Mouse (Mus musculus) hindbrain, embryonic 13.5 days (tissue): ENCODE results near the gene Msl2. TPM values are rescaled to one million over a fixed set of nuclear protein-coding genes. Genes with fewer than 3 reads are reported as not detected.
A peak's percentile ranks its signal among the peaks of the same experiment; 100 is the strongest.

Experiments
- ATAC-seq: fragments of 200-750 bp; cut with Nextera tagmentation; 2 replicates; pipeline ENCODE4 v1.8.0; 2017; ENCODE audit warnings: moderate TSS enrichment; ENCODE audit not compliant: low FRiP score
- H3K27ac ChIP-seq: fragments of 300-500 bp; sonication (generic); 2 replicates; pipeline ENCODE4 v1.5.1; 2015; ENCODE audit warnings: inconsistent platforms, mild to moderate bottlenecking, moderate library complexity
- H3K27me3 ChIP-seq: fragments of 300-500 bp; sonication (generic); 2 replicates; pipeline ENCODE4 v1.6.1; 2015; ENCODE audit warnings: mild to moderate bottlenecking, inconsistent platforms
- H3K36me3 ChIP-seq: fragments of 300-500 bp; sonication (generic); 2 replicates; pipeline ENCODE4 v1.6.1; 2015; ENCODE audit warnings: mild to moderate bottlenecking, inconsistent platforms
- H3K4me1 ChIP-seq: fragments of 300-500 bp; sonication (generic); replicated peaks from 2 replicates; pipeline ENCODE4 v1.6.1; 2015; ENCODE audit warnings: inconsistent platforms
- H3K4me2 ChIP-seq: fragments of 300-500 bp; sonication (generic); 2 replicates; pipeline ENCODE4 v1.6.1; 2015; ENCODE audit warnings: inconsistent platforms, mild to moderate bottlenecking, moderate library complexity
- H3K4me3 ChIP-seq: fragments of 300-500 bp; sonication (generic); 2 replicates; pipeline ENCODE4 v1.5.1; 2015; ENCODE audit warnings: mild to moderate bottlenecking, inconsistent platforms
- H3K9ac ChIP-seq: fragments of 300-500 bp; sonication (generic); 2 replicates; pipeline ENCODE4 v1.6.1; 2015; ENCODE audit warnings: mild to moderate bottlenecking, inconsistent platforms
- H3K9me3 ChIP-seq: fragments of 300-500 bp; sonication (generic); 2 replicates; pipeline ENCODE4 v1.6.1; 2016; ENCODE audit warnings: inconsistent platforms
- WGBS: fragments of 180-500 bp; shearing (Covaris S2); methylation state at CpG from one replicate; pipeline ENCODE4 v1.1.7; 2015; 5-methylcytosine and 5-hydroxymethylcytosine counted together
- polyA plus RNA-seq: library from polyadenylated mRNA; unstranded; fragments of >200 nt; fragmentation: Nextera tagmentation; extraction: Ambion mirVana; gene quantifications from 2 replicates; pipeline ENCODE4 v1.2.1, GENCODE M21; 2015

Msl2 gene
- polyA plus RNA-seq, 1 experiment from 2014 or later: 6.6 TPM

DNA sequence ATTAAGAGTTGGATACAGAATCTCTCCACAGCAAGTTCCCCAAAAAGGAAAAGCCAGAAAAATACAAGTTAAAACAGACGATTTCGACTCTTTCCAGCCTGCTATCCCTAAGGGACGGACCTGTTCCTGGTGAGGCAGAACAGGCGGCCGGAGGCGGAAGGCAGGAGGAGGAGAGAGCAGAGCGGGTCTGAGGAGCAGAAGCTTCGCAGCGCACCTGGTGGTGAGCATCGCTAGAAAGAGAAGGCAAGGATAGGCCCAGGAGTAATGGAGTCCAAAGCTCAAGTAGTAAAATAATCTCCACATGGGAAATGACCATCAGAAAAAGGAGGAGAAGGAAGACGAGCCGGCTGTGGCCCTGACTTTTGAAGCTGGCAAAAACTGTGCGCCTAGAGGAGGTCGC is 20.6 kb upstream of the Msl2 start:
- H3K27me3 ChIP-seq: no peaks in the 10 kb centered on the region
- no peak overlapping the region for H3K4me3 ChIP-seq
- no peak overlapping the region for H3K4me2 ChIP-seq
- no peak overlapping the region for H3K27ac ChIP-seq
- no peaks in the 10 kb centered on the region for H3K4me1 ChIP-seq
- ATAC-seq: no peak
- WGBS: 78% methylated on average over 14 of the region's 14 CpGs
- H3K9me3 ChIP-seq: no peaks in the 10 kb centered on the region
- H3K36me3 ChIP-seq: no peaks in the 10 kb centered on the region
- H3K9ac ChIP-seq: no peak overlapping the region

DNA sequence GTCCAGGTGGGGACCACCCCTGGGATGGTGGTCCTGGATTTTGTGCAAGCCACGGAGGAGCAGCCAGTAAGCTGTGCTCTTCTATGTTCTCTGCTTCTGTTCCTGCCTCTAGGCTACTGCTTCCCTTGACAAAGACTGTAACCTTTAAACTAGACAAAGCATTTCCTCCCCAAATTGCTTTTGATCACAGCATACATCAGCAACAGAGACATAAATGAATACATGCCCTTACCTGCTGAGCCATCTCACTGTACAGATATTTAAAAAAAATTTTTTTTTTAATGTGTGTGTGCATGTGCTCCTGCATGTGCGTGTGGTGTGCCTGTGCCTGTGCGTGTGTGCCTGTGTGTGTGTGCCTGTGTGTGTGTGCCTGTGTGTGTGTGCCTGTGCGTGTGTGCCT is 16.7 kb upstream of the Msl2 start:
- Histone ChIP-seq H3K27ac (no peak overlapping the region), H3K9ac (no peak overlapping the region), H3K4me3 (no peak overlapping the region), H3K27me3 (no peaks in the 10 kb centered on the region), H3K36me3 (no peaks in the 10 kb centered on the region), H3K9me3 (no peaks in the 10 kb centered on the region), H3K4me2 (no peak overlapping the region), H3K4me1 (no peaks in the 10 kb centered on the region)
- WGBS: 98% methylated on average over 4 of the region's 4 CpGs
- no peak for ATAC-seq

DNA sequence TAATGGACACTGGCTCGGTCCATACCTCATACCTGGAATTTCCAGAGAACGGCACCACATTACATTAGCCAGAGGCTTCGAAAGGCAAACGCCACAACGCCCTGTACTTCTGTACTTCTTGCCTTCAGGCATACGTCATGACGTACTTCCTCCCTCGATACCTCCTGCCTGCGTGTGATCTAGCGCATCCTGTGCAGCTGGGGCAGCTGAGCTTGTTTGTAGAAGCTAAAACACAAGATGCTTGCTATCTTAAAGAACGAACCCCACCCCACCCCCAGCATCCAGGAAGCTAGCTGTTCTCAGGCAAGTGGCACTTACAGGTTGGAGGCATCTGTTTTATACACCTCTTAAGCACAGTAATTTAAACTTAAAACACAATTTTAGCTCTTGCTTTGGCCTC is 12.9 kb upstream of the Msl2 start:
- Histone ChIP-seq H3K9ac (no peak overlapping the region), H3K27ac (no peak overlapping the region), H3K36me3 (no peaks in the 10 kb centered on the region), H3K4me1 (peaks cover 4% of the 10 kb centered on the region; the same call in 1 of the 2 replicates), H3K4me3 (no peak overlapping the region), H3K4me2 (no peak overlapping the region), H3K27me3 (no peaks in the 10 kb centered on the region), H3K9me3 (no peaks in the 10 kb centered on the region)
- no peak for ATAC-seq
- WGBS: 75% methylated on average over 11 of the region's 11 CpGs

DNA sequence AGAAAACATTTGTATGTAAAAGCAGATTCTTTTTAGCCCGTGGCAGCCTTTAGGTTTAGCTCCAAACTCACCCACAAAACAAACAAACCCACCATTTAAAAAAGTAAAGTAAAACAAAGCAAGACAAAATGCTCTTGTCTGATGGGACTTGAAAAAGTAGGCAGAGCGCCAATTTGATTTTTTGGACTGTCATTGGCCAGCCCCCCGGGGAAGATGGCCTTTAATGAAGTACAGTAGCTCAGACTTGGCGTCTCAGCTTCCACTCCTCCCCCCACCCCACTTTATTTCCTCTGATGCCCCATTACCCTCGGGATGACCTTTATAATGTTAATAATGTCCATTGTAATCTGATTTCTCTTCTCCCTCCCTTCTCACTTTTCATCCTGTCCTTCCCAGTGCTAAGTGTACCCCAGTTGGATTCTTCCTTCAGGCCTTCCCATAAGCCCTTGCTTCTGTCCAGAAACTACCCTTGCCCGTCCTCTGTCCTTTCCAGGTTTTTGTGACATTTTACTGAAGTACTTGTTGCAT is 11.6 kb upstream of the Msl2 start:
- WGBS: 64% methylated on average over 6 of the region's 6 CpGs

DNA sequence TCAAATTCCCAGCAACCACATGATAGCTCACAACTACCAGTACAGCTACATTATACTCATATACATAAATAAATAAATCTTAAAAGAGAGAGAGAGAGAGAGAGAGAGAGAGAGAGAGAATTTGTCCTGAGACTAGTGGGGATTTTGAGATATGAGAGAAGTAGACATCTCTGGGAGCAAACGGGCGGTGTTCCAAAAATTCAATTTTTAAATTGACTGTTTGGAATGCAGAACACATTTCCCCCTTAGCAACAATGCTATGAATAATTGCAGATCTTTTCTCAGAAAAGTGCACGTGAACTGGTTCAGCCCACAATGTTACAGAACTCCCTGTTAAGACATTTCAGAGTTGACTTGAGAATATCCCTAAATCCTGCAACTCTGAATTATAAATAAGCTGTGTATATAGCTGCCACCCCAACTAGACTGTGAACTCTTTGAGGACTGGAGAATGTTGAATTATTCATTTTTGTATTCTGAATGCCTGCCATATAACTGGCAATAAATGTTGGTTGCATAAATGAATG is 8.8 kb upstream of the Msl2 start:
- Histone ChIP-seq H3K4me3 (no peak overlapping the region), H3K9ac (no peak overlapping the region), H3K36me3 (no peaks in the 10 kb centered on the region), H3K9me3 (0 out of 2 replicates have a peak, but pooled peaks cover 2% of the 10 kb centered on the region), H3K4me2 (no peak overlapping the region), H3K27me3 (no peaks in the 10 kb centered on the region), H3K27ac (no peak overlapping the region), H3K4me1 (peaks cover 4% of the 10 kb centered on the region; the same call in 1 of the 2 replicates)
- WGBS: 81% methylated on average over 3 of the region's 3 CpGs
- no peak for ATAC-seq

More for the DNA sequence above, 11.6 kb upstream of the Msl2 start:
- Histone ChIP-seq H3K36me3 (no peaks in the 10 kb centered on the region), H3K9me3 (no peaks in the 10 kb centered on the region), H3K4me3 (no peak overlapping the region), H3K9ac (no peak overlapping the region), H3K27me3 (no peaks in the 10 kb centered on the region), H3K4me1 (peaks cover 4% of the 10 kb centered on the region; the same call in 1 of the 2 replicates), H3K4me2 (no peak overlapping the region), H3K27ac (no peak overlapping the region)
- ATAC-seq: no peak

DNA sequence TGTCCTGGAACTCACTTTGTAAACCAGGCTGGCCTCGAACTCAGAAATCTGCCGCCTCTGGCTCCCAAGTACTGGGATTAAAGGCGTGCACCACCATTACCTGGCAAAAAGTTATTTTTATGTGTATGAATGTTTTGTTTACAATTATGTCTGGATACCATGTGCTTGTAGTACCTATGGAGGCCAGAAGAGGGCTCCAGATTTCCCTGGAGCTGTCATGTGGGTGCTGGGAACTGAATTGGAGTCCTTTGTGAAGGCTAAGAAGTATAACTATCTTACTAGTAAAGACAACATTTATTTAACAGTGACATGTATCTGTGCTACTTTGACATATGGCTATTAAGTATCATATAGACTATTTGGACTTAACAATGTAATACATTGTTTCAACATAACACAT is 4.1 kb upstream of the Msl2 start:
- 95% methylated on average over 3 of the region's 3 CpGs for WGBS
- ATAC-seq: no peak
- no peak overlapping the region for H3K9ac ChIP-seq

DNA sequence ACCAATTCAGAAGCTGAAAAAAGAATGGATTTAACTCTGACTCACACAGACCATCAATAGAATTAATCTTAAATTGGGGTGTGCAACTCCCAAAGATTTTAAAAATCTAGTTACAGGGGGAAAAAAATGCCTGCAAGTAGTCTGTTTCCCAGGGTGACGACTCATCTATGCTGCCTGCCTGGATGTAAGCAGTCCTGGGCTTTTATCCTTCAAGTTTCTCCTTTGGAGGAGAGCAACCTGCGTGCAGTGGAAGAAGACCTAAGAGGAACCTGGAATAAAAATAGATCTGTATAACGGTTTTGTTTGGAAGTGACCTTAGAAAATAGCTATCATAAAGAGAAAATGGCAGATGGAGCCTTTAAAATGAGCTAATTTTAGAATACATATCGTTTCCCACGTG is 1.4 kb upstream of the Msl2 start:
- Histone ChIP-seq H3K4me2 (peak overlapping the region; percentile 69; the same call in 1 of the 2 replicates), H3K4me1 (peaks cover 12% of the 10 kb centered on the region), H3K27me3 (no peaks in the 10 kb centered on the region), H3K4me3 (no peak overlapping the region), H3K9me3 (0 out of 2 replicates have a peak, but pooled peaks cover 2% of the 10 kb centered on the region), H3K36me3 (no peaks in the 10 kb centered on the region), H3K9ac (no peak overlapping the region), H3K27ac (no peak overlapping the region)
- no peak for ATAC-seq
- WGBS: 51% methylated on average over 5 of the region's 5 CpGs

More for the DNA sequence above, 4.1 kb upstream of the Msl2 start:
- H3K36me3 ChIP-seq: no peaks in the 10 kb centered on the region
- H3K27ac ChIP-seq: no peak overlapping the region
- no peaks in the 10 kb centered on the region for H3K27me3 ChIP-seq
- H3K4me3 ChIP-seq: no peak overlapping the region
- H3K4me1 ChIP-seq: peaks cover 4% of the 10 kb centered on the region
- H3K9me3 ChIP-seq: 0 out of 2 replicates have a peak, but pooled peaks cover 2% of the 10 kb centered on the region
- H3K4me2 ChIP-seq: no peak overlapping the region

DNA sequence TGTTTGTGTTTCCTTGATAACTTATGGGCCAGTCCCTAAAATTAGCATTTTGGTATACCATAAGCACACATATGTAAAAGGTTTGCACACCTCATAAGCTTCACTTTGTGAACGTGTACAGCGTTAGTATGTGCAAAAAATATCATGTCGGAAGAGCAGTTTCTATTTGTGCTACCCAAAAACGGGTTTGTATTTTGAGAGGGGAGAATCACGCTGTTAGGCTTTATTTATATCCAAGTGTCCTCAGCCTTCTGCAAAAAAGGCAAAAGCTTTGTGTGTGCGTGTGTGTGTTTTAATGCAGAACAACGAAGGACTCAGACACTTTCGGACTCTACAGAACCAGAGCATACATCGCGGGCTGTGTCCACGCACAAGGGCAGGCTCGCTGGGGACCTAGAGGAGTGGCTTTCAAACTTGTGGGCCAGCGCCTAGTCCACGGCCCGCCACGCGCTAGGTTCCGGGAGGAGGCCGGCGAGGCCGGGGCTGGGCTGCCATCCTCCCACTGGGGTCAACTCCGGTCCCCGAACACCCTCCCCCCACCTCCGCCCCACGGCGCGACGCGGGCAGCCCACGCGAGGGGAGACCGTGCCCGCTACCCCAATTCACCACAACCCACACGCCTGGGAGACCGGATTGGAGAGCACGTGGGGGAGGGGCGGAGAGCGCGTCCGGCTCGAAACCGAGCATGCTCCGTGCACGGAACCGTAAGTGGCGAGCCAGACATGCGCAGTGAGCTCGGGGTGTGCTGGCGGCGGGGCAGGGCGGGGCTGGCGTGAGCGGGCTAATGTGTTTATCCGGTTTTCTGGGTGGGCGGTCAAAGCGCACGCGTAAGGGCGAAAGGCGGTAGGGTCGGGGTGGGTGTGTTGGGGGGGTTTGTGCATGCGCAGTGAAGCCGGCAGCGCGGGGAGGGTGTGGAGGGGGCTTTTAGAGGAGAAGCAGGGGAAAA is 587 bp upstream of the Msl2 start:
- 0 out of 2 replicates have a peak, but pooled peaks cover 2% of the 10 kb centered on the region for H3K9me3 ChIP-seq

DNA sequence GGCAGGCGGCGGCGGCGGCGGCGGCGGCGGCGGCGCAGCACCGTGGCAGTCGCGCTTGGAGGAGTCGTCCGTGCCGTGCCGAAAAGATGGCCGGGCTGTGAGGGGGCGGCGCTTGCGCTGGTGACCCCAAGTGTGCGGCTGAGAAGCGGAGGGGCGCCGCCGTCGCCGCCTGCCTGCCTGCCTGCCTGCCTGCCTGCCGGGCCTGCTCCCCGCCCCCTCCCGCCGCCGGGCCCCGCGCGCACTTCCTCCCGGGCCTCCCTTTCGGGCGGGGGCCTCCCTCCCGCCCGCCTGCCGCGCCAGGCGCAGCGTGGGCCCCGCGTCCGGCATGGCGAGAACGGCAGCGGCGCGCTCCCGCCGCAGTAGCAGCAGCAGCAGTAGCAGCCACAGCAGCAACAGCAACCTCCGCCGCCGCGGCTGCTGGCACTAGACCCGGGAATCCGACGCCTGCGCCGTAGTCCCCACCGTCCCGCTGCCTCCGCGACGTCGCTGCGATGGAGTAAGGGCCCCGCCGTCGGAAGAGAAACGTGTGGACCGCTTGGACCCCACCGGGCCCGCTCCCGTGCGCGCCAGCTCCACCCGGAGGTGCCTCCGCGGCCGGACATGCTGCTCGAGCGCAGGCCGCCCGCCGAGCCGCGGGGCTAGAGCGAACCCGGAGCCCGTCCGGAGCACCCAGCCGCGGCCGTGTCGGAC is 576 bp downstream of the Msl2 start:
- H3K36me3 ChIP-seq: no peaks in the 10 kb centered on the region
- peak overlapping the region; percentile 100 for H3K27ac ChIP-seq
- H3K4me1 ChIP-seq: peaks cover 30% of the 10 kb centered on the region
- peak; percentile 73 for ATAC-seq
- peak overlapping the region; percentile 99 for H3K4me3 ChIP-seq
- H3K9me3 ChIP-seq: 0 out of 2 replicates have a peak, but pooled peaks cover 2% of the 10 kb centered on the region
- H3K4me2 ChIP-seq: peak overlapping the region; percentile 95
- peak overlapping the region; percentile 98 for H3K9ac ChIP-seq
- no peaks in the 10 kb centered on the region for H3K27me3 ChIP-seq
- WGBS: 0% methylated on average over 67 of the region's 100 CpGs

More for the DNA sequence above, 587 bp upstream of the Msl2 start:
- H3K4me3 ChIP-seq: peak overlapping the region; percentile 99
- H3K27ac ChIP-seq: peak overlapping the region; percentile 100
- H3K4me2 ChIP-seq: peak overlapping the region; percentile 69
- no peaks in the 10 kb centered on the region for H3K27me3 ChIP-seq
- WGBS: 2% methylated on average over 59 of the region's 65 CpGs
- H3K4me1 ChIP-seq: peaks cover 18% of the 10 kb centered on the region
- peak; percentile 91 for ATAC-seq
- H3K9ac ChIP-seq: peak overlapping the region; percentile 86
- H3K36me3 ChIP-seq: no peaks in the 10 kb centered on the region

DNA sequence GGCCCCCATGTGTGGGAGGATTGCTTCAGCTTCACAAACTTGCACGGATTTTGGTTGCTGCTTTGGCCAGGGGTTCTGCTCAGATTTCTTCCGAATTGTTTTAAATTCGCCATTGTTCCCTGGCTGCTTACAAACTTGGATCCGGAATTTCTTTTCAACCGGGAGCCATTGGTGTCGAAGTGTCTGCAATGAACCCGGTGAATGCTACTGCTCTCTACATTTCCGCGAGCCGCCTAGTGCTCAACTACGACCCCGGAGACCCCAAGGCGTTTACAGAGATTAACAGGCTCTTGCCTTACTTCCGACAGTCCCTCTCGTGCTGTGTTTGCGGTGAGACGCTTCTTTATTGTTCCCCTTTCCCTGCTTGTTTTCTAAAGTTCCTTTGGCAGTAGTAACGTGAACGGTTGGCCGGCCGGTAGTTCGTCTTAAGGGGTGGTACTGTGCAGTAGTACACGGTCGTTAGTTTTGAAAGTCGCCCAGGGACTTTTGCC is 1.2 kb downstream of the Msl2 start:
- peak overlapping the region; percentile 100 for H3K27ac ChIP-seq
- H3K9ac ChIP-seq: peak overlapping the region; percentile 98
- peak overlapping the region; percentile 99 for H3K4me3 ChIP-seq
- peak overlapping the region; percentile 95 for H3K4me2 ChIP-seq
- H3K4me1 ChIP-seq: peaks cover 36% of the 10 kb centered on the region
- no peak for ATAC-seq
- no peaks in the 10 kb centered on the region for H3K36me3 ChIP-seq
- WGBS: under 1% methylated on average over 25 of the region's 25 CpGs
- H3K9me3 ChIP-seq: no peaks in the 10 kb centered on the region
- no peaks in the 10 kb centered on the region for H3K27me3 ChIP-seq

DNA sequence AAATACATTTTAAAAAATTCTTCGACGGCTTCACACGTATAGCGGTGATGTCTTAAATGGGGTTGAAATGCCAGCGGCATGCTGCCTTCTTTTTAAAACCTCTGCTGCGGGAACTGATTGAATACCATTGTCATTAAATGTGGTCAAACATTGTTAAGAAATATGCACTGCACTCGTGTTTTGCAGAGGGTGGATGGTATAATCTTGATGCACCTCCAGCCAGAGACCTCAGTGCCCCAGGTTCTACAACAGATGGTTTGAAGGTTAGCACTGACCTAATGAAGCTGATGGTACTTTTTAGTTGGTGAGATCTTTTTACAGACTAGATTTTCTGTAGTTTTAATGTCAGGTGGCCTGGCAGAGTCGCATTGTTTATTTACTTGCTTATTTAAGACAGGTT is 1.8 kb downstream of the Msl2 start:
- Histone ChIP-seq H3K36me3 (no peaks in the 10 kb centered on the region), H3K27me3 (no peaks in the 10 kb centered on the region), H3K4me1 (peaks cover 39% of the 10 kb centered on the region), H3K27ac (0 out of 2 replicates have a peak overlapping the region, but pooled peaks have one; percentile 30), H3K9me3 (no peaks in the 10 kb centered on the region), H3K4me3 (peak overlapping the region; percentile 99), H3K4me2 (peak overlapping the region; percentile 95), H3K9ac (peak overlapping the region; percentile 98)
- WGBS: 1% methylated on average over 8 of the region's 8 CpGs
- no peak for ATAC-seq
